Mouse (Mus musculus) gastrocnemius, postnatal 25 days (tissue): ENCODE measurements around the gene Drosha. TPM values are rescaled to one million over a fixed set of nuclear protein-coding genes. Genes with fewer than 3 reads are reported as not detected.
"Not testable (repeated sequence)": the region's sequence is repeated elsewhere in the genome, so short reads cannot be mapped to it uniquely, and the experiment has no call there.

Experiments used
- DNase-seq: peaks from one replicate; pipeline ENCODE4 v3.0.0; 2022
- microRNA-seq, 2 experiments: library from miRNA; unstranded; fragments of <30 nt; microRNA quantifications; one replicate each; pipeline ENCODE4 v1.2.0; 2021; ENCODE audit warnings: borderline replicate concordance in 2 of 2
- total RNA-seq, 2 experiments: library from RNA; stranded (reverse); gene quantifications; 1 replicate in 1 of 2; 2 replicates in 1 of 2; pipeline ENCODE4 v1.2.3; 2021

The Drosha gene
- total RNA-seq, 2 experiments from 2014 or later, result 25.7 to 29.4 TPM

- no peak for DNase-seq
Measured at GRCm38 (mm10) chr15:12936217-12936732, 111.7 kb downstream of the Drosha start.

DNA sequence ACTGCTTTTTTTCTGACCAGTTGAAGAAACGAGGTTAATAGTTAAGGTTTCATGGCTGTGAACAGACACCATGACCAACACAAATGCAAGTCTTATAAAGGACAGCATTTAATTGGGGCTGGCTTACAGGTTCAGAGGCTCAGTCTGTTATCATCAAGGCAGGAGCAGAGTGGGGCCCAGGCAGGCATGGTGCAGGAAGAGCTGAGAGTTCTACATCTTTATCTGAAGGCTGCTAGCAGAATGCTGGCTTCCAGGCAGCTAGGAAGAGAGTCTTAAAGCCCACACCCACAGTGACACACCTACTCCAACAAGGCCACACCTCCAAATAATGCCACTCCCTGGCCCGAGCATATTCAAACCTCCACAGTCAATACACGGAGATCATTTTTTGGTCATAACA, 112.7 kb downstream of the Drosha start:
- DNase-seq, result not testable (repeated sequence)

- DNase-seq, result no peak
Measured at GRCm38 (mm10) chr15:12941106-12941505, 116.5 kb downstream of the Drosha start.

GRCm38 (mm10) chr15:12941651-12942180, 117.1 kb downstream of the Drosha start:
- no peak for DNase-seq

DNA sequence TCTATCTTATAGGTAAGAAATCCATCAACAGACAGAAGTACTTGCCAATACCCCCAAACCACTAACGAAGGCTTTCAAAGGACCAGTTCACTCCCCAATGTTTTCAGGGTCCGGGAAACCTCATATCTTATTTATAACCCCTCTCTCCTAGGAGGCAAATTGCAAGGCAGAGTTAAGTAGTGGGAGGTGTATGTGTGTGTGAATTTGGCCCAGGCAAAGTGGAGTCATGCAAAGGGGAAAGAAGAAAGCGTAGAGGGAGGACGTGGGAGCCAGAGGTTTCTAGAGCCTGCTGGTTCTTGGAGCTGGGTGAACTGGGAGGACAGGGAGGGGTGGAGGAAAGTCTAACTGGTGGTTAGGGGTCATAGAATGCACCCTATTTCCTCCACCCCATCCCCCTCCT, 117.8 kb downstream of the Drosha start:
- DNase-seq, result no peak

DNA sequence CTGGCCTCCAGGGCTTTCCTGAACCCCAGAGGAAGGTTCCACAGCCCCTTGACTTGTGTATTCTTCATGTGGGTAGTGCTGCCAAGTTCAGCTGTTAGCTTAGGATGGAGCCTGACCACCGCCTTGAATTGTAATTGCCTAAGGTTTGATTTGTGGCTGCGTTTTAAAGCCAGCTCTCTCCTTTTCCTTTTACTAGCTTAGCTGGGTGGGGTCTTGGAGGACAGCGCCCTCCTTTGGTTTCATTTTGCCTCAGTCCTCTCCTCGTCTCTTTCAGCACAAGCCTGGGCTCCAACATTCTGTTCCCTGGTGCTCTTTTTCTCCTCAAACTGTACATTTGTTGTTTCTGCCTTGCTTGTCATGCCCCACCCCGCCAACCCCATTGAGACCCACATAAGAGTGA, 133.4 kb downstream of the Drosha start:
- DNase-seq, result no peak

DNA sequence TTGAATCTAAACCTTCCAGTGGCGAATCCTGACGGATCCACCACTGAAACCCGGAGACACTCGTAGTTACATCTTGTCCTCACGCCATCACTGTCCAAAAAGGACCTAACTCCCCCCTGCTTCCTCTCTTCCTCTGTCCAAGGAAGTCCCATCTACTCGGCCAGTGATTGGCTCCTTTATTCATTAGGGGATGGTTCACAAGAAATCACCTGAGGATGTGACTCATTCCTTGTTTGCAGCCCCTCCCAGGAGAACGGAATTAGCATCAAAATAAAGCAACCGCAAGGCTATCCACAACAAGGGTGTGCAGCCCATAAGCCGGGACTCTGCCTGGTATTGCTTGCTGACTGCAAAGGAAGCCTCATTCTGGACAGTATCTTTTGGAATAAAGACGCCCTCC, 137.6 kb downstream of the Drosha start:
- DNase-seq, result no peak

- DNase-seq, result no peak
Measured at GRCm38 (mm10) chr15:12965209-12965608, 140.6 kb downstream of the Drosha start.

- no peak for DNase-seq
Measured at GRCm38 (mm10) chr15:12968815-12969214, 144.2 kb downstream of the Drosha start.

DNA sequence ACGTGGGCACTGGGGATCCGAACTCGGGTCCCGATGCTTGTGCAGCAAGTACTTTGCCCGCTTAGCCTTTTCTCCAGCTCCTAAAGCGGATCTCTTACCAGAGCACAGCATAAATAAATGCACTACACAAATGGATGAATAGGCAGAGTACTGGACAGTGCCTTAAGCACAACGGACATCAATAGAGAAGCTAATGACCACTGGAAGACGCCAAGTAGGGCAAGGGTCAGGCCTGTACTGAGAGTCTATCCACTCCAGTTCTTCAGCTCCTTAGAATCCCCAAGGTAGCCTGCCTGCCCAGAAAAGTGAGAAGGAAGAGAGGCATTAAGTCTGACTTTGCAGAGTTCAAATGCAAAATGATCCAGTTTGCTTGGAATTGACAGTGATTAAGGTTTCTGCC, 147.8 kb downstream of the Drosha start:
- DNase-seq, result no peak

Small RNA genes within 50 kb of the gene (microRNA-seq; reads per million reads assigned to microRNA genes)
- gene Gm47288, result 0 reads per million in 2 experiments

Other genes starting within 250 kb of the Drosha start
- gene Pdzd2, start 84.9 kb upstream of the Drosha start, total RNA-seq, result 10 to 100 TPM; 18.9 to 19.3 TPM
- 10 to 100 TPM; 18.3 to 20.0 TPM for gene 6030458C11Rik, start 166 bp upstream of the Drosha start, total RNA-seq